Mouse (Mus musculus) MEL (cell line): ENCODE measurements around the gene Med15. TPM values are rescaled to one million over a fixed set of nuclear protein-coding genes. Genes with fewer than 3 reads are reported as not detected.

Experiments
- DNase-seq: peaks from one replicate; pipeline ENCODE4 v3.0.0; 2011; ENCODE audit warnings: low read depth, low spot score
- H3K27ac ChIP-seq: 2 replicates; pipeline ENCODE4 v1.5.1; 2012; ENCODE audit warnings: low read depth, mild to moderate bottlenecking, control low read depth, low read length, moderate library complexity; ENCODE audit not compliant: control insufficient read depth
- H3K27me3 ChIP-seq, 2 experiments: fragments of 150-350 bp in 1 of 2; sonication (generic) in 1 of 2; 2 replicates each; pipeline ENCODE4 v1.6.1; 2012; ENCODE audit warnings: low read length in 2 of 2, mild to moderate bottlenecking in 2 of 2, improper control_type of control experiment in 1 of 2, moderate library complexity in 1 of 2; ENCODE audit not compliant: insufficient read depth in 2 of 2, control insufficient read depth in 1 of 2
- H3K36me3 ChIP-seq, 2 experiments: 2 replicates each; pipeline ENCODE4 v1.6.1; 2012 to 2014; ENCODE audit warnings: low read length in 2 of 2, improper control_type of control experiment in 1 of 2, inconsistent platforms in 1 of 2, mild to moderate bottlenecking in 1 of 2; ENCODE audit not compliant: insufficient read depth in 2 of 2, control insufficient read depth in 1 of 2
- H3K4me1 ChIP-seq, 2 experiments: fragments of 150-350 bp in 1 of 2; sonication (generic) in 1 of 2; 2 replicates each; pipeline ENCODE4 v1.6.1; 2012; ENCODE audit warnings: low read length in 2 of 2, improper control_type of control experiment in 1 of 2, mild to moderate bottlenecking in 1 of 2; ENCODE audit not compliant: insufficient read depth in 2 of 2, control insufficient read depth in 1 of 2
- H3K4me3 ChIP-seq, 2 experiments: fragments of 150-350 bp in 1 of 2; sonication (generic) in 1 of 2; 2 replicates each; pipeline ENCODE4 v1.5.1; 2012; ENCODE audit warnings: low read depth in 2 of 2, low read length in 2 of 2, mild to moderate bottlenecking in 2 of 2, moderate library complexity in 2 of 2, control low read depth in 1 of 2, improper control_type of control experiment in 1 of 2; ENCODE audit not compliant: control insufficient read depth in 1 of 2, insufficient read depth in 1 of 2
- H3K79me2 ChIP-seq: 2 replicates; pipeline ENCODE4 v1.6.1; 2012; ENCODE audit warnings: mild to moderate bottlenecking, low read length, moderate library complexity; ENCODE audit not compliant: control insufficient read depth, poor library complexity, insufficient read depth
- H3K9ac ChIP-seq: 2 replicates; pipeline ENCODE4 v1.6.1; 2012; ENCODE audit warnings: low read depth, mild to moderate bottlenecking, control low read depth, low read length, moderate library complexity; ENCODE audit not compliant: control insufficient read depth, poor library complexity, severe bottlenecking
- H3K9me3 ChIP-seq: fragments of 150-350 bp; sonication (generic); replicated peaks from 2 replicates; pipeline ENCODE4 v1.6.1; 2012; ENCODE audit warnings: mild to moderate bottlenecking, low read length, improper control_type of control experiment, moderate library complexity; ENCODE audit not compliant: insufficient read depth
- BHLHE40 ChIP-seq: IDR thresholded peaks from 2 replicates; pipeline ENCODE4 v1.6.1; 2012; ENCODE audit warnings: low read depth, mild to moderate bottlenecking, inconsistent platforms, low read length, improper control_type of control experiment, borderline replicate concordance
- CHD2 ChIP-seq: IDR thresholded peaks from 2 replicates; pipeline ENCODE4 v1.6.1; 2011; ENCODE audit warnings: low read length, improper control_type of control experiment
- CTCF ChIP-seq, 3 experiments: IDR thresholded peaks in 2 of 3; conservative IDR thresholded peaks in 1 of 3; 2 replicates each; pipeline ENCODE4 v1.5.1; 2011 to 2012; ENCODE audit warnings: low read length in 3 of 3, low read depth in 2 of 3, mild to moderate bottlenecking in 2 of 3, improper control_type of control experiment in 1 of 3, inconsistent platforms in 1 of 3, mixed read lengths in 1 of 3, moderate library complexity in 1 of 3; ENCODE audit not compliant: control insufficient read depth in 1 of 3, insufficient read depth in 1 of 3, poor library complexity in 1 of 3, severe bottlenecking in 1 of 3
- ELF1 ChIP-seq: IDR thresholded peaks from 2 replicates; pipeline ENCODE4 v1.6.1; 2014; ENCODE audit warnings: low read depth, mild to moderate bottlenecking, inconsistent platforms, low read length, improper control_type of control experiment, moderate library complexity
- GABPA ChIP-seq: IDR thresholded peaks from 2 replicates; pipeline ENCODE4 v1.6.1; 2012; ENCODE audit warnings: low read depth, mild to moderate bottlenecking, inconsistent platforms, low read length, improper control_type of control experiment, moderate library complexity
- KAT2A ChIP-seq: conservative IDR thresholded peaks from 2 replicates; pipeline ENCODE4 v1.6.1; 2012; ENCODE audit warnings: low read depth, low read length, improper control_type of control experiment, inconsistent platforms
- MAZ ChIP-seq: IDR thresholded peaks from 2 replicates; pipeline ENCODE4 v1.6.1; 2012; ENCODE audit warnings: low read depth, mild to moderate bottlenecking, inconsistent platforms, low read length, improper control_type of control experiment
- MEF2A ChIP-seq: IDR thresholded peaks from 2 replicates; pipeline ENCODE4 v1.6.1; 2014; ENCODE audit warnings: low read depth, mild to moderate bottlenecking, inconsistent platforms, low read length, improper control_type of control experiment; ENCODE audit not compliant: poor library complexity, insufficient replicate concordance, severe bottlenecking; ENCODE audit errors: extremely low read depth
- POLR2AphosphoS2 ChIP-seq: IDR thresholded peaks from 2 replicates; pipeline ENCODE4 v1.6.1; 2011; ENCODE audit warnings: low read length, improper control_type of control experiment
- POLR2AphosphoS5 ChIP-seq: IDR thresholded peaks from 2 replicates; pipeline ENCODE4 v1.6.1; 2012; ENCODE audit warnings: low read depth, borderline replicate concordance, mild to moderate bottlenecking, inconsistent platforms, low read length, moderate library complexity, mixed read lengths
- RAD21 ChIP-seq: IDR thresholded peaks from 2 replicates; pipeline ENCODE4 v1.6.1; 2011; ENCODE audit warnings: mild to moderate bottlenecking, low read depth, low read length, improper control_type of control experiment
- SIN3A ChIP-seq: IDR thresholded peaks from 2 replicates; pipeline ENCODE4 v1.6.1; 2012; ENCODE audit warnings: low read length, improper control_type of control experiment, inconsistent platforms
- SMC3 ChIP-seq: IDR thresholded peaks from 2 replicates; pipeline ENCODE4 v1.6.1; 2011; ENCODE audit warnings: low read depth, low read length, improper control_type of control experiment
- UBTF ChIP-seq: IDR thresholded peaks from 2 replicates; pipeline ENCODE4 v1.6.1; 2012; ENCODE audit warnings: low read depth, mild to moderate bottlenecking, inconsistent platforms, low read length, improper control_type of control experiment, moderate library complexity, borderline replicate concordance; ENCODE audit not compliant: insufficient read depth
- USF2 ChIP-seq, 2 experiments: IDR thresholded peaks; 2 replicates each; pipeline ENCODE4 v1.6.1; 2011 to 2012; ENCODE audit warnings: improper control_type of control experiment in 2 of 2, low read length in 2 of 2, borderline replicate concordance in 1 of 2, inconsistent platforms in 1 of 2, low read depth in 1 of 2, mild to moderate bottlenecking in 1 of 2; ENCODE audit not compliant: insufficient read depth in 1 of 2
- ZC3H11A ChIP-seq: IDR thresholded peaks from 2 replicates; pipeline ENCODE4 v1.6.1; 2012; ENCODE audit warnings: low read depth, mild to moderate bottlenecking, inconsistent platforms, low read length, improper control_type of control experiment
- ZKSCAN1 ChIP-seq: IDR thresholded peaks from 2 replicates; pipeline ENCODE4 v1.6.1; 2012; ENCODE audit warnings: low read depth, mild to moderate bottlenecking, inconsistent platforms, low read length, improper control_type of control experiment, moderate library complexity
- ZMIZ1 ChIP-seq: IDR thresholded peaks from 2 replicates; pipeline ENCODE4 v1.6.1; 2012; ENCODE audit warnings: low read depth, mild to moderate bottlenecking, inconsistent platforms, low read length, improper control_type of control experiment, moderate library complexity
- polyA plus RNA-seq, 2 experiments: library from polyadenylated mRNA; stranded (reverse) in 1 of 2; unstranded in 1 of 2; fragments of >175 nt in 1 of 2; fragments of >200 nt in 1 of 2; gene quantifications; 2 replicates each; pipeline versions ENCODE4 v1.2.1 to v1.2.4; 2012; ENCODE audit warnings: low replicate concordance in 2 of 2, low read depth in 1 of 2; ENCODE audit not compliant: insufficient read length in 2 of 2, insufficient read depth in 1 of 2, missing spikeins in 1 of 2
- total RNA-seq: library from RNA; depleted of rRNA; stranded (reverse); fragments of 300-350 nt; gene quantifications from 2 replicates; pipeline ENCODE4 v1.2.3, GENCODE M21; 2012

Gene Med15
- total and polyA plus RNA-seq, 3 experiments = 25.9 to 62.0 TPM; not detected in 1

DNA sequence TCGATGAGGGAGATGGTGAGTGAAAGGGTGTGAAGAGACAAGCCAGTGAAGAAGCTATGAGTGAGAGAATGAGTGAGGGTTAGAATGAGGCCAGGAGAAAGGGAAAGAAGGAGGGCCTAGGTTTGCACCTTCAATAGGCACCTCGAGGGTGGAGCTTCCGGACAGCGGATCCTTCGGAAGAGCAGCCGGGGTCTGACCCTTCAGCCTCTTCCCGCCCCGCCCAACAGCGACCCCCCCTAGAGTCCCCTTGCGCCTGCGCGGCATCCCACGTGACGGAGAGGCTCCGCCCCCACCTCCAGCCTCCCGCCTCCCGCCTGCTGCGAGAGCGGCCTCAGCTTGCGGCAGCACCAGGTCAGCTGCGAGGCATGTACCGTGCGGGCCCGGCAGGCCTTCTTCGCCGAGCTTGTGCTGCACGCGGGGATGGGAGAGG, 26.7 kb upstream of the Med15 start, which contains the start of gene Klhl22 (continued):
- TF ChIP-seq USF2 (IDR thresholded peaks at IDR 0.05; ENCODE audit: borderline replicate concordance in 1 of 2, insufficient read depth in 1 of 2, low read depth in 1 of 2, low read length in 2 of 2) = peak; percentile 77 to 92
- peak; percentile 66; the same call in 1 of the 2 replicates for TF ChIP-seq UBTF
- no peak for TF ChIP-seq RAD21
- no peak for TF ChIP-seq GABPA
- TF ChIP-seq MAZ = peak; percentile 92
- TF ChIP-seq ZKSCAN1 = no peak

DNA sequence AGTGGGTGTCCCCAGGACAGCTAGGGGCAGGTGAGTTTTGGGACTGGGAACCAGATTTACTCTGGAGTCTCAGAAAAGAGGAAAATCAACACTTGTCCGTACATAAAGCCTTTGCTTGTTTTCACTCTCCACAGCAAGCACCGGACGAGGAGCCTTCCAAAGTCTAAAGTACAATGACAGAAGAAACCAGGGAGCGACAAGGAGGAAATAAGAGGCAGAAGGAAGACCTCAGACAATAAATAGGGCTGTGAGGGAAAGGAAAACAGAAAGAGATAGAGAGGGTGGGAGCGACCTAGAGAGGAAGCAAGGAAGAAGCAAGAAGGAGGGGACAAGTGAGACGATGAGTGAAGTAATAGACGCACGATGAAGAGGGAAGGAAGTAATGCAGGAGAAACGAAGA, 26.2 kb upstream of the Med15 start:
- Histone ChIP-seq H3K4me1 (peaks cover 17 to 26% of the 10 kb centered on the region in 2 experiments), H3K9me3 (no peaks in the 10 kb centered on the region), H3K27me3 (no peaks in the 10 kb centered on the region), H3K79me2 (peaks cover 26% of the 10 kb centered on the region), H3K36me3 (peaks cover 0 to 28% of the 10 kb centered on the region in 2 experiments; a peak in 3 of 4 replicates), H3K27ac (peak overlapping the region; percentile 79), H3K9ac (peak overlapping the region; percentile 53), H3K4me3 (peak overlapping the region; percentile 62 to 74)
- no peak for TF ChIP-seq MEF2A
- TF ChIP-seq KAT2A = no peak
- TF ChIP-seq USF2 (IDR thresholded peaks at IDR 0.05; ENCODE audit: borderline replicate concordance in 1 of 2, insufficient read depth in 1 of 2, low read depth in 1 of 2, low read length in 2 of 2) = no peak
- TF ChIP-seq ZC3H11A = no peak
- TF ChIP-seq UBTF = no peak
- TF ChIP-seq POLR2AphosphoS5 = no peak
- TF ChIP-seq CHD2 = no peak
- no peak for TF ChIP-seq ZMIZ1
- no peak for TF ChIP-seq RAD21
- no peak for TF ChIP-seq GABPA
- TF ChIP-seq ELF1 = no peak
- no peak for TF ChIP-seq POLR2AphosphoS2
- DNase-seq = no peak

DNA sequence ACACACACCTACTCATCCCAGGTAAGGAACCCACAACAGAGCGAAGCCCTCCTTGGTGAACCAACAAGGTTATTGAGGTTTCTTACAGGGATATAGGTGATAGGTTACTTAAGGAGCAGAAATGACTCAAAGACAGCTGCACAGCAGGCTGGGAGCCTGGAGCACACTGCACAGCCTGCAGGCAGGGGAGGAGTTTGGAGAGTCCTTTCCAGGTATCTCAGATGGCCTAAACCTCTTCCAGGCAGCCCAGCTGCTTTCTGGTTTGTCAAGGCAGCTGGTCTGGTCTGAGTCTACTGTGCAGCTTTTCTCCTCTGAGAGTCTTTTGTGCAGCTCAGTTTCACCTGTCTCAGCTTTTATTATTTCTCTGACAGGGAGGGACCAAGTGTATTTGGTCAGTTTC, 25.1 kb upstream of the Med15 start:
- no peak overlapping the region for H3K27ac ChIP-seq
- no peak for DNase-seq
- no peaks in the 10 kb centered on the region for H3K9me3 ChIP-seq
- H3K79me2 ChIP-seq = peaks cover 19% of the 10 kb centered on the region
- H3K36me3 ChIP-seq = peaks cover 0 to 19% of the 10 kb centered on the region in 2 experiments; a peak in 2 of 4 replicates
- no peak overlapping the region for H3K4me3 ChIP-seq
- TF ChIP-seq ZC3H11A = no peak
- no peak for TF ChIP-seq BHLHE40
- TF ChIP-seq CTCF (IDR thresholded peaks at IDR 0.05 in 2 of 3, conservative IDR thresholded peaks at IDR 0.05 in 1 of 3; ENCODE audit: control insufficient read depth in 1 of 3, insufficient read depth in 1 of 3, low read depth in 2 of 3, low read length in 3 of 3, poor library complexity in 1 of 3, severe bottlenecking in 1 of 3) = no peak
- TF ChIP-seq USF2 (IDR thresholded peaks at IDR 0.05; ENCODE audit: borderline replicate concordance in 1 of 2, insufficient read depth in 1 of 2, low read depth in 1 of 2, low read length in 2 of 2) = no peak
- TF ChIP-seq MEF2A = no peak
- no peak for TF ChIP-seq SMC3
- TF ChIP-seq SIN3A = no peak
- no peaks in the 10 kb centered on the region for H3K27me3 ChIP-seq
- H3K9ac ChIP-seq = no peak overlapping the region
- H3K4me1 ChIP-seq = peaks cover 10 to 18% of the 10 kb centered on the region in 2 experiments; a peak in 3 of 4 replicates
